Mouse (Mus musculus) erythroblast, embryonic 14.5 days (primary cell): Measurements from ENCODE around the gene Gm10256. TPM values are rescaled to one million over a fixed set of nuclear protein-coding genes. Genes with fewer than 3 reads are reported as not detected.
"Not testable (repeated sequence)": the region's sequence is repeated elsewhere in the genome, so short reads cannot be mapped to it uniquely, and the experiment has no call there.

Experiments used
- H3K27me3 ChIP-seq: 2 replicates; pipeline ENCODE4 v1.6.1; 2012; ENCODE audit warnings: inconsistent platforms; ENCODE audit not compliant: control insufficient read depth
- H3K36me3 ChIP-seq: 2 replicates; pipeline ENCODE4 v1.6.1; 2012; ENCODE audit warnings: mild to moderate bottlenecking, inconsistent platforms; ENCODE audit not compliant: control insufficient read depth
- H3K4me1 ChIP-seq: 2 replicates; pipeline ENCODE4 v1.6.1; 2012; ENCODE audit warnings: inconsistent platforms; ENCODE audit not compliant: control insufficient read depth
- H3K4me3 ChIP-seq: replicated peaks from 2 replicates; pipeline ENCODE3; 2012; ENCODE audit warnings: moderate library complexity, mild to moderate bottlenecking, inconsistent platforms
- H3K9me3 ChIP-seq: 2 replicates; pipeline ENCODE4 v1.6.1; 2012; ENCODE audit warnings: low read length, inconsistent platforms, mixed read lengths; ENCODE audit not compliant: control insufficient read depth
- polyA plus RNA-seq: library from polyadenylated mRNA; stranded (reverse); fragments of >175 nt; gene quantifications from 2 replicates; pipeline ENCODE4 v1.2.3, GENCODE M21; 2012

The Gm10256 gene
- polyA plus RNA-seq, result not detected in 2 replicates

- H3K36me3 ChIP-seq, H3K4me1 ChIP-seq, H3K9me3 ChIP-seq, H3K4me3 ChIP-seq, H3K27me3 ChIP-seq: not testable (repeated sequence)
Observed at GRCm38 (mm10) chrY:2830380-2830779, at the start of gene Gm10256, which contains the start of gene Rbmy. TSS of gene Gm10256 (plus strand) at chrY:2830699. TSS of gene Rbmy (plus strand) at chrY:2830680.

GRCm38 (mm10) chrY:2796105-2796504 is 34.4 kb upstream of the Gm10256 start, which contains the start of gene Gm4064:
TSS of gene Gm4064 (minus strand) at chrY:2796205.
- H3K4me1 ChIP-seq, H3K9me3 ChIP-seq, H3K36me3 ChIP-seq, H3K4me3 ChIP-seq, H3K27me3 ChIP-seq: not testable (repeated sequence)

- H3K4me3 ChIP-seq, H3K27me3 ChIP-seq, H3K4me1 ChIP-seq, H3K9me3 ChIP-seq, H3K36me3 ChIP-seq: not testable (repeated sequence)
Observed at GRCm38 (mm10) chrY:2900689-2901088, 70.2 kb downstream of the Gm10256 start, which contains the start of gene Gm10352. TSS of gene Gm10352 (plus strand) at chrY:2900989.

Other genes with a start within 250 kb of the Gm10256 start
- gene H2al2c, start 231.6 kb upstream of the Gm10256 start, polyA plus RNA-seq, result not detected in 2 replicates
- not detected in 2 replicates for gene Sry, start 167.0 kb upstream of the Gm10256 start, polyA plus RNA-seq
- gene H2al2b, start 110.0 kb upstream of the Gm10256 start, polyA plus RNA-seq, result not detected in 2 replicates
- not detected in 2 replicates for gene Gm4064, start 34.5 kb upstream of the Gm10256 start, polyA plus RNA-seq
- gene Rbmy, start within 50 bp of the Gm10256 start, polyA plus RNA-seq, result not detected in 2 replicates
- not detected in 2 replicates for gene Gm10352, start 70.3 kb downstream of the Gm10256 start, polyA plus RNA-seq
- gene Gm29289, start 101.9 kb downstream of the Gm10256 start, polyA plus RNA-seq, result not detected in 2 replicates